Mouse (Mus musculus) gonadal fat pad, adult 2 months (tissue): ENCODE data around the gene Kif15. TPM values are rescaled to one million over a fixed set of nuclear protein-coding genes. Genes with fewer than 3 reads are reported as not detected.

Experiments used
- DNase-seq: peaks from one replicate; pipeline ENCODE4 v3.0.0-alpha.2; 2012; ENCODE audit warnings: low read depth
- polyA plus RNA-seq: library from polyadenylated mRNA; depleted of rRNA; stranded (reverse); fragments of >200 nt; gene quantifications from 2 replicates; pipeline ENCODE4 v1.2.3, GENCODE M21; 2012; rRNA removed

Gene Kif15
- polyA plus RNA-seq = 0.42 and 1.3 TPM in 2 replicates

DNA sequence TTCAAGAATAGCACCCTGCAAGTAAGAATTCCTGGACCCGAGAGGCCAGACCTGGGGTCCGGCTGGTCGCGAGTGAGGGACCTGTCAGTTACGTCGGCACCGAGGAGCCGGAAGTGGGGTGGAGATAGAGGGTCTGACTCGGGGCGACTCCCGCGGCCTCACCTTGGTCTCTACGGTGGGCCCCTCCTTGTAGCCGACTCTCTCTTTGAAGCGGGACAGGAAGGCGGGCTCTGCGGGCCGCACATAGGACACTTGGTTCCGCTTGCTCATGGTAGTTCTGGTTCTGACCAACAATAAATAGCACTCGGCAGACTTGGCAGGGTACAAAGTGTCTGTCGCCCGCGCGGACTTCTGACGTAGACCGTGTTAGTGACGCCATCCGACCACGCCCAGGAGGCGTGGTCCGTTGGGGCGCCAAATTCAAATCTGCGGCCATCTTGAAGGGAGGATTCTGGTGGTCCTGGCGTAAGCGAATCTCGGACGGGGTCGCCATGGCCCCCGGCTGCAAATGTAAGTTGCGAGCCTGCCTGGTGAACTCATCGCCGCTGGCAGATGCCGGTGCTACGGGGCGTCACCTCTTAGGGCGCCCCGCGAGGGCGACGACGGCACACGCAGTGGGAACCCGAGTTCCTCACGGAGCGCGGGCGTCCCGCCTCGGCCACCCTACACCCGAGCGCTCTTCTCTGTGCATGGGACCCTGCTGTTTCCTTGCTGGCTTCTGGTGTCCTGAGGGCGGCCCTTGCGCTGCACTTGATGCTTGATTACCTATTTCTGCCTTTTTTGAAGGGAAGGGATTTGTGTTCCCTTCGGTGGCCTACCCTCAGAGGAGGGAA is at the start of gene Kif15, which contains the start of gene 1110059G10Rik:
Kif15 (plus strand) TSS at position 404 of the 833 bp plus-strand sequence.
1110059G10Rik (minus strand) TSS at position 358 of the 833 bp plus-strand sequence.
- DNase-seq = peak; percentile 28

DNA sequence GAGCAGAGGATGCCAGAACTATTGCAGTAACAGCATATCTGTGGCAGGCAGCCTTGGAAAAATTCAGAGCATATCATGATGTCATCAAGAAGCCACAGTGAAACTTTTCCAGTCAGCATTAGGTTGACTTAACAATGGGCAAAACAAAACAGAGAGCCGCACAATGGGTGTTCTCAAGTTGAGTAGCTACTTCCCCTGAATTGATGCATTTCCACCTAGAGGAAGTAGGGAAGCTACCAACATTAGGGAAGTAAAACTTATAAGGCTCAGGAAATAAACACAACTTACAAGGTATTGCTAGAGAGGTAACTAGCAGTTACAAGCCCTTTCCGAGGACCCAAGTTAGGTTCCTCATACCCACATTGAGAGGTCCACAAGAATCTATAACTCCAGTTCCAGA is 49.8 kb upstream of the Kif15 start:
- DNase-seq = no peak

DNA sequence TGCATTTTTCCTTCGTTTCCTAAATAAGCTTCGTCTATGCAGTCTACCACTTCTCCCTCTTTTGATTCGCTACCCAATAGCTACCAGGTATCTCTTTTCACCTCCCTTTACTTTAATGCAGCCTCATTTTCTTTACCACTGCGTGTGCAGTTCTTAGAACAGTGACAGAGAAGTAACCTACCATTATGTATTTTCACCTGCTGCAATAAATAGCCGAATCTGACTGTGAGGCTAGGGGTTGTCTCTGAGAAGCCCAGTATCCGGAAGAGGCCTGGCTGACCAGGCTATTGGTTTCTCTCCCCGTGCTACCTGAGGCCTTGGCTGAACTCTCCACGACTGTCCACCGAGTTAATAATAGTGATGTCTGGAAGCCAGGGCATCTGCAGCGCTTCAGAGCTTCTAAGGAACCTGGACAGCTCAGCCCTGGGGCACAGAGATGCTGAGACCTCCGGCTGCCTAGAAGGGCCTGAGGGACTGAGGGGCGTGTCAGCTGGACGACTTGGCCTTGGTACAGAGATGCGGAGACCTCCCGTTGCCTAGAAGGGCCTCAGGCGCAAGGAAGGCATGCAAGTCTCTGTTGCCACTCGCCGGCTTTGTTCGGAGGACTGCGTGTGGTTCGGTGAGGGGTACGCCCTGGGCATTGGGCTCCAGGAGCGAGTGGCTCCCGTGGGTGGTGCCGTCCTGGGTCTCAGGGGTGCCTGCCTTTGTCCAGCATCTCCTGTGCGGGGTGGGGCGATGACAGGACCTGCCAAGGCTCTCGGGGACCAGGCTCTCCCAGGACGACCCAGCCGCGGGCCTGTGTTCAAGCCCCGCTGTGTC is 47.9 kb upstream of the Kif15 start:
- DNase-seq = no peak

DNA sequence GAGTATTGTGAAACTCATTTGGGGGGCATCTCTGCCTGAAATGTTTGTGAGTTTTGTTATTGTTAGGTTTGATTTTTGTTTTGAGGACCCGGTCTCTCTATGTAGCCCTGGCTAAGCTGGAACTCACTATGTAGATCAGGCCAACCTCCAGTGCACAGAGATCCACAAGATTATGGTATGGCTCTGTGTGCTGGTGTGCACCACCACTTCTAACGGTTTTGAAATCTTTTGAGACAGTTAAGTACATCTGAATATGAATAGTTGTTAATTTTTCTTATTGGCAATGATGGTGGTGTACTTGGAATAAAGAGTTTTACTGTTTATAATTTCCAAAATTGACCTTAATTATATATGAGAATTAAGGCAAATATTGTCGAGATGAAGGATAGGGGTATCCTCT is 28.4 kb upstream of the Kif15 start:
- no peak for DNase-seq

DNA sequence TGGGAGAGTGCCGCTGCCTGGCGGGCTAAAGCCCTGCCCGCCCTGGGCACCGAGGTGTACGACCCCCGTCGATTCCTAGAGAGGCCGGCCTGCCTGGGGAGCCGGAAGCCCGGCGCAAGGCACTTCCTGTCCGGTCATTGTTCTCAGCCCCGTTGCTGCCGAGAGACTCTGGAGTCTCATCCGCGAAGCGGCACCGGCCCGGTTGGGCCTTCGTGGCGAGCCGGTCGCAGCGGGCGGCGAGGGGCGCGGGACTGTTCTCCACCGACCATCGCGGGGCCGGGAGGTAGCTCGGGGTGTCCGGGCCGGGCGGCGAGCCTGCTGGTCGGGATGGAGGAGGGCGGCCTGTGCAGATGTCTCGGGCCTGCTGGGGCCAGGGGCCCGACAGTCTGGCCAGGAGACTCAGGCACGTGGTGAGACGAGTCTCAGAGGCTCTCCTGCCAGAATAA is 27.9 kb upstream of the Kif15 start, which contains the start of gene Zfp105:
Zfp105 (plus strand) TSS at position 137 of the 446 bp plus-strand sequence.
- no peak for DNase-seq

DNA sequence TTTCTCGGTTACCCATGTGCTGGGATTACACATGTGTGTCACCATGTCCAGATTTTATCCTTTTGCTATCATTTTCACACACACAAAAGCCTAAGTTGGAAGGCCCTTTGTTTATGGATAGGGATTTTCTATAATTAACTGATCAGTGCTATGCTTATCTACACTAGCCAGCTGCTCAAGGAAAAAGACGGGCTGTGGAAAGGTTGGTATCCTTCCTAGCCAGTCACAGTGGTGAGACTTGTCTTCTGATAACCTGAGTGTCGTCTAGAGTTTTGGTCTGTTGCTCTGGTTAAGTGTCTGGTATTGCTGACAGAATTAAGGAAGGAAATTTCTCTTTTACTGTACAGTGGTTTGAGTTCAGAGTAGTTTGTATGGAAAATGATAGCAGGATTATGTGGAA is 21.9 kb upstream of the Kif15 start:
- no peak for DNase-seq

DNA sequence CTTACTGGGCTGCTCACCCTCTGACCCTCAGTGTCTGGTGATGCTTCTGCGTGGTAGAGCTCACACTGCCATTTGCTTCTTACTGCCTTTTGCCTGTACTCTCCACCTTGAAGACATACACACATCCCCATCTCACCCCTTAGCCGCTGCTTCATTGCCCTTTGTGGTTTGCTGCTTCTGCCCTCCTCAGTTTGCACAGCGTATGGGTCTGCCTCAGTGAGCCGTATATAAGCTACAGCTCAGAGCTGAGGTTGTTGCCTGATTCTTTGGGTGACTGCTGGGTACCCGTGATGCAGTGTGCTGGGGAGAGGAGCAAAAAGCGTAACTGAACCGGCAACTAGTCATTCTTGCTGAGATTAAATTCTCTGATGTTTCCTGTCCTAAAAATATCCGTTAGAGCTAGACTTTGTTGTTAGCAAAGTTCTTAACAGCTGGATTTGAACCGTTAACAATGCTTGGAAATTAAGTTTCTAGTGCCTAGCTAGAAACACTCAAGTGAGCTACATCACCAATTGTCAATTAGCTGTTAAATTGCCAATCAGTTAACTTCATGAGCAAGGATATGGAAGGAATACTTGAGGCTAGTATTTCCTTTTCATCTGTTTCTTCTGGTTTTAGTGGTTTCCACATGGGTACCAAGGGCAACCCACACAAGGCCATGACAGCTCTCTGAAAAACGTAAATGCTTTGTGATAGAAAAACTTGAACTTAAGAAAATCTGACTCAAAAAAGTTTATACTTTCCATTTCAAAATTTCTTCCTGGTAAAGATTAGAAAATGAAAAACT is 47.8 kb downstream of the Kif15 start:
- DNase-seq = no peak

DNA sequence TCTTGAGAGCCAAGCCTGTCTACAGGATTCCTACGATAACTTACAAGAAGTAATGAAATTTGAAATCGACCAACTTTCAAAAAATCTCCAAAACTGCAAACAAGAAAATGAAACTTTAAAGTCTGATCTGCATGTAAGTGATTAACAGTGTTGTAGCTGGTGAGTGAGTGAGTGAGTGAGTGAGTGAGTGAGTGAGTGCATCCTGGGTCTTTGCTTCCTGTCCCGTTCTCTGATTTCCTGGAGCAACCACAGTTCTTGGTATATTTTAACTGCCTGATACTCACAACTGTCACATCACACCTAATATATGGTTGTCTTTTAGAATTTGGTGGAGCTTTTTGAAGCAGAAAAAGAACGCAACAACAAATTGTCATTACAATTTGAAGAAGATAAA is 48.3 kb downstream of the Kif15 start:
- DNase-seq = no peak

DNA sequence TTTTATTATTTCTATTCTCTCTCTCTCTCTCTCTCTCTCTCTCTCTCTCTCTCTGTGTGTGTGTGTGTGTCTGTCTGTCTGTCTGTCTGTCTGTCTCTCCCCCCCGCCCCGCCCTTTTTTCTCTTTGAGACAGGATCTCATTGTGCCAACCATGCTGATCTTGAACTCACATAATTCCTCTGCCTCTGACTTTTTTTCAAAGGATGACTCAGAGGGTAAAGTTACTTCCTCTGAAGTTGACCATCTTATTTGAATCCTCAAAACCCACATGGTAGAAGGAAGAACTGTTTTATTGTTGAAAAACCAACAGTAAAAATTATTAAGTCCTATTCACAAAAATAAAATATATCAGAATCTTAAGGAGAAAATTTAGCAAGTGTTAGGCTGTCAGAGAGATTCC is 53.9 kb downstream of the Kif15 start:
- DNase-seq = no peak

DNA sequence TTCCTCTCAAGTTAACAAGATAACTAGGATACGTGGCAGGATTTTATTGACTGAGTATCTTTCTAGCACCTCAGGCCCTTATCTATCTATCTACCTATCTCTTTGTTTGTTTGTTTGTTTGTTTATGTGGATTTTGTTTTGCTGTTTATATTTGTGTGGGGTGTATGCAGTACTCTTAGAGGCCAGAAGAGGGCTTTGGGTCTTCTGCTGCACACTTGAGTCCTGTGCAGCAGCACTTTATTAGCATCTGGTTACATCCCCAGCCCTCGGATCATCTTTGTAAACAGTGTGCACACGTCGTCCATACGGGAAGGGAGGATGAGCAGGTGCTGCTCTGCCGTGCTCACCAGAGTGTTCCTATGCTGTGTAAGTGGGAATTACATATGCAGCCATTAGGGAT is 55.2 kb downstream of the Kif15 start:
- DNase-seq = no peak

DNA sequence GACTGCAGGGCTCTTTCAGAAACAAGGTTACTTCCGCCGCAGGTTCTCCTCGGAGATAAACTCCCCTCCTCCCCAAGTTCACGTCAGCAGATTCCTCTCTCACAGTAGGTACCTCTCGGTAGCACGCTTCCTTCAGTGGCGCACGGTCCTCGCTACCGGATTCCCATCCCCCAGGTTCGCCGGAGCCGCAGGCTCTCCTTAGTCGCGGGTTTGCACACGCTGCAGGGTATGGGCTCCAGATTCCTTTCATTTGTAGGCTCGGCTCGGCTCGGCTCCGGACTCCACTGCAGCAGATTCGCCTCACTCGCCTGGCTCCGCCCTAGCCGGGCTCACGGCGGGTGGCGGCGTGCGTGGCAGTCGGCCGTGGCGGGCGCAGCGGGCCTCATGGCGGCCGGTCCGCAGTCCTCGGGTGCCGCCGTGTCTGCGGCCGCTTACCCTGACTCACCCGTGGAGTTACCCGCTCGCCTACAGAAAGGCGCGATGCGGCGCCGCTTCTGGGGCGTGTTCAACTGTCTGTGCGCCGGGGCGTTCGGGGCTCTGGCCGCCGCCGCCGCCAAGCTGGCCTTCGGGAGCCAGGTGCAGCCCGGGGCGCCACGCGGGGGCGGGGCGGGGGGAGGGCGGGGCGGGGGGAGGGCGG is 70.3 kb downstream of the Kif15 start, which contains the start of gene Tmem42:
Tmem42 (plus strand) TSS at position 332 of the 637 bp plus-strand sequence.
- peak; percentile 28 for DNase-seq

DNA sequence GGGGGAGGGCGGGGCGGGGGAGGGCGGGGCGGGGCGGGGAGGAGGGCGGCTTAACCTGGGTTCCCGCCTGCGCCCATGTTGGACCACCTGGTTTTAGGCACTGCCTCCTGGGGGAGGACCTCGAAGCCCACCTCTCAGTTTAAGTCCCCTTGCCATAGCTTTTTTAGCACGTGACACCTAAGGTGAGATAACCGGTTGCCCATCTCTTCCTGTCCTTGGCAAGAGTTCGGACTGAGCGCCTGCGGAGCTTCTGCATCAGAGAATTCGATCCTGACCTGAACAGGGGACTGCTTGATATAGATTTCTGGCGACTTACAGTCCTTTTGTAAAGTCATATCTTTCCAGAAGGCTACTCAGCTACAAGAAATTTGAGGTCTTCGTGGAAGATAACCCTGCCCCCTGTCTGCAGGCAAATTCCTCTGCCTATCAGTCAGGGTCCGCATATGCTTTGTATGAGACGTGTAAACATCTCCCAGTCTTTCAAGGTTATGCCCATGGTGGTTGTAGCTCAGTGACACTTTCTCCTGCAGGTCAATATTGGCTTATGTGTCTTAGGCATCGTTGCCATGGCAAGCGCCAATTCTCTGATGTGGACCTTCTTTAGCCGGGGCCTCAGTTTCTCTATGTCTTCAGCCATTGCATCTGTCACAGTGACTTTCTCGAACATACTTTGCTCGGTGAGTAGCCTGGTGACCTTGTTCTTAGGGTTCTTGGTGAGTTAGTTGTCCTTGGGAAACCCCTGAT is 71.0 kb downstream of the Kif15 start:
- DNase-seq = no peak

DNA sequence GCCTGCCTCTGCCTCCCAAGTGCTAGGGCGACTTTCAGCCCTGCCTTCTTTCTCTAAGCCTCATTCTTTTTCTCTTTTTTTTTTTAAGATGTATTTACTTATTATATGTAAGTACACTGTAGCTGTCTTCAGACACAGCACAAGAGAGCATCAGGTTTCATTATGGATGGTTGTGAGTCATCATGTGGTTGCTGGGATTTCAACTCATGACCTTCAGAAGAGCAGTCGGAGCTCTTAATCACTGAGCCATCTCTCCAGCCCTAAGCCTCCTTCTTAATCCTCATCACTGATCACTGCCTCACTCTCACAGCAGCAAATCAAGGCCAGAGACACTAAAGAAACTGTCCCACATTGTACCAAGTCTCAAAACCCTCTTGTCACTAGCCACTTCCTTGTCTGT is 73.4 kb downstream of the Kif15 start:
- no peak for DNase-seq

DNA sequence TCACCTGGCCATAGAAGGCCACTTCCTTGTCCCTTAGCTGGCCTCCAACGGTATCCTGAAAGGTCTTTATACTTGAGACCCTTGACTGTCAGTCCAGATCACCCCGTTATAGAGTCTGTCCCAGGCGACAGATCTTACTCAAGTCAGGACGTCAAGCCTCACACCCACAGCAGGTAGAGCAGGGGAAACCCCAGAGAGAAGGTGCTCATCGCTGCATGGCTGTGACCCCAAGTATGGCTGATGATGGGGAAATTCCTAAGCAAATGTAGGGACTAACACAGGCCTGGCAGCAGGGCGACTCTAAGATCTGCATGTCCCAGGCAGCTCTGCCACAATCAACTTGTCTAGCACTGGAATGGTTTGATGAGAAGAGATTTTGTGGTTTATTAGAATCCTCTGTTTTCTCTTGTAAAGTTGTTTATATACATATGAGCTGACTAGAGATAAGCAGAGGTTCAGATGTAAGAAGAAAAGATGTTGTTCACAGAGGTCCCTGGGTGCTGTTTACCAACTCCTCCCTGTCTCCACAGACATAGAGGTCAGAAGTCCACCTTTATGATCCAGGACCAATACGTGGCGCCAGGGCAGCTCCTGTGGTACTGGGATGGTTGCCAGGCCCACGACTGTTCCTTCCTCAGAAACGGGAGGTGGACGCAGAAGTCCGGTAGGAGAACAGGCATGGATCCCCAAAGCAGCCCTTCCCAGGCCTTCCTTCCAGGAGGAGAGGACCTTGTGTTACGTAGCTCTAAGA is 80.8 kb downstream of the Kif15 start:
- no peak for DNase-seq

DNA sequence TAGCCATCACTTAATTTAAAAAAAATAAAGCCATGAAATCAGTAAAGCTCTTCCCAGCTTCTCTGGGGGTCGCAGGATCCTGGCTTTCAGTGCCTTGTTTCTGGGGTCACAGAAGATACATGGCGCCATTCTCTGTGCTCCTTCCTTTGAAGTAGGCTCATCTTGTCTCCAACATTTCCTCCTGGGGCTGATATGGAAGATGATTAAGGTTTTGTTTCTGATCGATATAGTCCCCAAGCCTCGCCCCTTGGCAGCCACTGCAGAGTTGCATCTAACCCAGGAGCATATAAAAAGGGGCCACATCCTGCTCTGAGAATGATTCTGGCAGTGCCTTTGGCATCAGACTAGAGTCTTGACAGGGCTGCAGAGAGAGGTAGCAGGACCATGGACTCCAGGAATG is 83.6 kb downstream of the Kif15 start, which contains the start of gene Tgm4:
Tgm4 (plus strand) TSS at position 301 of the 400 bp plus-strand sequence.
- DNase-seq = no peak

DNA sequence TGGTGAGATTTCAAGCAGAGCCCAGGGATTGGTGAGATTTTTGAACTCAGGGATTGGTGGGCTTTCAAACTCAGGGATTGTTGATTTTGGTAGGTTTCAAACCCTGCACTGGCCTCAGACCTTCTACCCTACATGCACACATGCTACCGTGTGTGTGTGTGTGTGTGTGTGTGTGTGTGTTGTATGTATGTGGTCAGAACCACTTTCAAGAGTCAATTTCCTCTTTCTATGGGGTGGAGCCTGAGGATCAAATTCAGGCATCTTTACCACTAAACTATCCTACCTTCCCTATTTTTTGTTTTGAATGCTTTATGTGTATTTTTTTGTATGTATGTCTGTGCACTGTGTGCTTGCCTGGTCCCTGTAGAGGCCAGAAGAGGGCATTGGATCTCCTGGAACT is 96.8 kb downstream of the Kif15 start:
- DNase-seq = no peak

DNA sequence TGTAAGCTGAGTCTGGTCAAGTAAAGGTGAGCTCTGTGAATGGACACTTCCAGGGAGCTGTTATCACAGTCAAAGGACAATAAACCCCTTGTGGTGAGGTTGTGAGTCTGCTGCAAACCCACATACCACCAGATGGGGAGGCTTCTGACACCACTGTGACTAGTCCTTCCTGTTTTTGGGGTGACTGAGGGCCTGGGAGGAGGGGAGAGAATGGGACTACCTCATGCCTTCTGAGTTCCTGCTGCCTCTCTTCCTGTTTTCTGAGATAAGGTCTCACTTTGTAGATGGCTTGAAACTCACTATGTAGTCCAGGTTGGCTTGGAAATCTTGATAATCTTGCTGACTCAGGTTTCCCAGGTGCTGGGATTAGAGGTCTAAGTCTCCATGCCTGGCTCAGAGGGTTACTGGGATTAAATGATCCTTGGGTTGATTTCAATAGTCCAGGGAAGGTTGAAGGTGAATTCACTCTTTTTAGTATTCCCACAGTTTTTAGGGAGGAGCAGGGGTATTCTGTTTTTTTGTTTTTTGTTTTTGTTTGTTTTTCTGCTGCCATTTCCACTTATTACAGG is 108.0 kb downstream of the Kif15 start:
- no peak for DNase-seq

DNA sequence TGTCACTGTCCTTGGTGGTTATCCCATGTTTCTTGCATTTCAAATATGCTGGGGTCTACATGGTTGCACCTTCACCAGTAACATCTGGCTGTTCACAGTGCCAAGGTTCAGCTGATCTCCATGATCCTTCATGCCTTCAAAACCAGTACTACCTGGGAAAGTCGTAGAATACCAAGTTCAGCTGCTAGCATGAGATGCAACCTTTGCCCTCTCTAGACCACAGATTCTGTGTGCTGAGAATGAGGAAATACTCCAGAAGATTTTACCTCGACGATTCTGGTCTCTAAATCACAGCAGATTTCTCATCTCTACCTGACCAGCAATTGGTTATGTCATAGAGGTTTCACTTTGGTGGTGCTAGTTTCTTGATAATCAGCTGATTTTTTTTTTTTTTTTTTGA is 109.3 kb downstream of the Kif15 start:
- DNase-seq = no peak
